Mouse (Mus musculus) WW6 (cell line): Measurements from ENCODE around the gene Slk.

Experiments
- DNase-seq: peaks from one replicate; pipeline ENCODE4 v3.0.0-alpha.2; 2013; ENCODE audit warnings: low read depth, low spot score

The Slk gene

GRCm38 (mm10) chr19:47651160-47651480 is 71.6 kb downstream of the Slk start:
- DNase-seq = no peak

GRCm38 (mm10) chr19:47652255-47652654 is 72.8 kb downstream of the Slk start:
- no peak for DNase-seq

GRCm38 (mm10) chr19:47653173-47653572 is 73.7 kb downstream of the Slk start:
- no peak for DNase-seq

DNA sequence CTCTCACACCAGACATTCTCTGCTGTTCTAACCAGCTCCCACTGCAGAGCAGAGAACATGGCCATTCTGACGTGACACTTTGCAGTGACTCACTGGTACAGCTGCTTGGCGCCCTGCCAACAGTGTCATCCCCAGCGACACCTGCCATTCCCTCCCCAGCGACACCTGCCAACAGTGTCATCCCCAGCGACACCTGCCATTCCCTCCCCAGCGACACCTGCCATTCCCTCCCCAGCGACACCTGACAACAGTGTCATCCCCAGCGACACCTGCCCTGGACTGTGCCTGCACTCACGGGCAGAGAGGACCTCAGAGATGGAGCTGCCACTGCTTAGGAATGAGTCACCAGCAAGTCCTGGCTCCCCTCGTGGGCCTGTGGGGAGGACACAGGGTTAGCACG is 75.4 kb downstream of the Slk start:
- no peak for DNase-seq

- no peak for DNase-seq
These were observed 79.5 kb downstream of the Slk start for GRCm38 (mm10) chr19:47658914-47659535.

DNA sequence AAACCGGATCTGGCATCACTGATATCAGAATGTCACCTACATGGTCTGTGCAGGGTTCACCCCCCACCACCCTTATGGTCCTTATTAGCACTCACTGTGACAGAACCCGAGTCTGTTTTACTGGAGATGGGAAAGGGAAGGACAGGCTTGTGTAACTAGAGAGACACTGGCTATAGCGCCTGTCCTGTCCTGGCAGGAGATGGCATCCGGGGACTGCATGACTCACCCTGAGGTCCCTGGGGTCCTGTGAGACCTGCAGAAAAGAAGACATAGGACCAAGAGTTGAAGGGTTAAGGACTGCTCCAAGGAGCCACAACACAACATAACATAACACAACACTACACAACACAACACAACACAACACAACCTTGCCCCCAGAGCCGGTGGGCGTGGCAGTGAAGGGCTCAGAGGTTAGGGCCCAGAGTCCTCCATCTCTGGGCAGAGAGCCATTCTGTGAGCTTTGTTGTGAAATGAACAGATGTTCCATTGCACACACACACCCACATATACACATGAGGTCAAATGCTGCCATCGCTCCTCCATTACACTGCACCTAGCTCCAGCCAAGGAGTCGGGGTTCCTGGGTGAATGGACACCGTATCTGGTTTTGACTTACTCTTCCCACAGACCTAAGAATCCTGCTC is 80.4 kb downstream of the Slk start:
- DNase-seq = no peak

DNA sequence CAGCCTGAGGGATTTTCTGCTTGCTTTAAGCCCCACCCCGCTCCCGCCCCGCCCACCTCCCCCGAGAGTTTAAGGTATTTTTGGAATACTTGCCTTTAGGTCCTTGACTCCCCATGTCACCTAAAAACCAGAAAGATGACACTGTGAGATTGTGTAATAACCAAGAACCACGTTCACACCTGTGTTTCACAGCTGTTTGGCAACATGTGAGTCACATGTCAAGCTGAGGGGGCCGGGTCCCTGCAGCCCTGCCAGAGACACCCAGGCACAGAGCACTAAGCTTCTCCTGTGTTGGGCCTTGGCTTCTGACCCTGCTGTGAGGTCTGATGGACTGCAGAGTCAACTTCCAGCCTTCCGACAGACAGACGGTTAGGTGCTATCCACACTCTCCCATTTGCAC is 88.1 kb downstream of the Slk start:
- DNase-seq = no peak

GRCm38 (mm10) chr19:47668399-47668798 is 88.9 kb downstream of the Slk start:
- DNase-seq = no peak

GRCm38 (mm10) chr19:47674419-47674818 is 94.9 kb downstream of the Slk start:
- peak; percentile 34 for DNase-seq

DNA sequence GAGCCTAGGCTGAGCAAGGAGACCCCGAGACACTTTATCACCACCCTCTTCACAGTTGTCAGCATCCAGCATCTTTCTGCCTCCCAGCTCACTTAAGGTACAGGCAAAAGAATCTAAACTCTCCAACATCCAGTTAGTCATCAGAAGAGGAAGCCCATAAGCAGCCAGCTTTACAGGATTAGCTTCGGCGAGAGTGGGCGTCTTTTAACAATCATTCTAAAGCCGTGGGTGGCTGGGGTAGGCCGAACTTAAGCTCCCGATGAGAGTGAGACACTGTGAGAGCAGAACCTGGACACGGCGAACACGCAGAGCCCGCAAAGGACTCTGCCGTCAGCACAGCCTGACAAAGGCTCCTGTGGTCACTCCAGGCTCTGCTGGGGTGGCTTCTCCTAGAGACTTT is 99.2 kb downstream of the Slk start:
- no peak for DNase-seq

DNA sequence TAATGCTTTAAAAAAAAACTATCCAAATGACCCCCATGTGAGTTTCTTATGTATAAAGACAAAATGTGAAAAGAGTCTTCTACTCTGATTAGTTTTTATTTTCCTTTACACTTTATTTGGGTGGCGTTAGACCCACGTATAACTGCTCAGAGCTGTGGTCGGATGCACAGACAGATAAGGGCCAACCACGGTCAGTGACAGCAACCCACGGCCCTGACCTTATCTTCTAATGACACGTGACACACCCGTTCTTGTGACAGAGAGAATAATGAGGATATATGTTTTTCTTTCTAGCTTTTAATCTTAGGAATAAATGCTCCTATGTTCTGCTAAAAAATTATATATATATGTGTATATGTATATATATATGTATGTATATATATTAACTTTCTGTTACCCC is 110.1 kb downstream of the Slk start:
- no peak for DNase-seq

GRCm38 (mm10) chr19:47691994-47692393 is 112.5 kb downstream of the Slk start, which contains the start of gene Col17a1:
Gene Col17a1 (minus strand): TSS chr19:47692094.
- DNase-seq = no peak
